Mouse (Mus musculus) urinary bladder, postnatal 0 days (tissue): ENCODE data around the gene Irf4. TPM values are rescaled to one million over a fixed set of nuclear protein-coding genes. Genes with fewer than 3 reads are reported as not detected.

Experiments used
- polyA plus RNA-seq: library from polyadenylated mRNA; unstranded; fragments of >200 nt; fragmentation: Nextera tagmentation; extraction: Ambion mirVana; gene quantifications from 2 replicates; pipeline ENCODE4 v1.2.1, GENCODE M21; 2015

Gene Irf4
- 0.06 and 0.11 TPM in 2 replicates for polyA plus RNA-seq

GRCm38 (mm10) chr13:30749021-30749556 lies at the start of gene Irf4:
Gene Irf4, plus strand, starts transcription at chr13:30749226.

Other genes with a start within 250 kb of the Irf4 start
- gene Uqcrfs1, start 203.9 kb upstream of the Irf4 start, polyA plus RNA-seq: 216 and 232 TPM in 2 replicates
- 28.7 and 30.9 TPM in 2 replicates for gene Dusp22, start 89.2 kb upstream of the Irf4 start, polyA plus RNA-seq
- not detected in 2 replicates for gene Hus1b, start 198.5 kb downstream of the Irf4 start, polyA plus RNA-seq
- gene Exoc2, start 224.9 kb downstream of the Irf4 start, polyA plus RNA-seq: 13.2 and 13.5 TPM in 2 replicates
- gene Gm5447, start 225.0 kb downstream of the Irf4 start, polyA plus RNA-seq: not detected in 2 replicates